Mouse (Mus musculus) B cell, adult 67 days (primary cell): ENCODE data around the gene Mrgprb1. TPM values are rescaled to one million over a fixed set of nuclear protein-coding genes. Genes with fewer than 3 reads are reported as not detected.

Source experiments
- total RNA-seq, 2 experiments: library from RNA; stranded (reverse); gene quantifications; 4 replicates each; pipeline ENCODE4 v1.2.4; 2023

Gene Mrgprb1
- not detected for total RNA-seq

DNA sequence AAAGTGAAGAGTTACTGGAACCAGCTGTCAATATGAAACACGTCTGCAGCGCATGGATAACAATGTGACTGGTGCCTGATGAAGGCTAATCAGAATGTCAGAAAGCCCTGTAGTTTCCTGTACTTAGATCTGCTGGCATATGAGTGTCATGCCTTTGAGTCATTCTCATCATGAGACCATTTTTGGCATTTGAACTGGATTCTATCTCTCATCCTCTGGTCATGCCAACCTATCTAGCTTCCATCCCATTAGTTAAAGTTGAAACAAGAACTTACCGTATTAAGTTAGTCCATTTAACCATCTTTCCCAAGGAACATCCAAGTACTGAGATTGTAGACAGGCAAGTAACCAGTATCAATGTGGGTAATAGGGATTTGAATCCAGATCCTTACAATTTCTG lies at the start of gene Mrgprb1:
Gene Mrgprb1, minus strand, starts transcription at position 101 of the 400 bp plus-strand sequence.

DNA sequence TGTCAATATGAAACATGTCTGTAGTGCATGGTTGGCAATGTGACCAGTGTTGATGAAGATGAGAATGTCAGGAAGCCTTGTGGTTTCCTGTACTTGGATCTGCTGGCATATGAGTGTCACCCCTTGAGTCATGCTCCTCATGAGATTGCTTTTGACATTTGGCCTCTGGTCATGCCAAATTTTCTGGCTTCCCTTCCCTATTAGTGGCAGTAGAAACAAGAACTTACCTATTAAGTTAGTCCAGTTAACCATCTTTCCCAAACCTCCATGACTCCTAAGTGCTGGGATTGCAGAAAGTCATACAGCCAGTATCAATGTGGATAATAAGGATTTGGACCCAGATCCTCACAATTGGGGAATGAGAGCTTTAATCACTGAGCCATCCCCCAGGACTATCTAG lies 43.1 kb upstream of the Mrgprb1 start, which contains the start of gene Mrgprx2:
Gene Mrgprx2, minus strand, starts transcription at position 101 of the 400 bp plus-strand sequence.

Other genes with a start within 250 kb of the Mrgprb1 start
- not detected for gene Mrgprb8, start 67.8 kb downstream of the Mrgprb1 start, total RNA-seq
- gene Mrgprx2, start 43.0 kb upstream of the Mrgprb1 start, total RNA-seq: not detected
- gene Mrgprb2, start 101.7 kb upstream of the Mrgprb1 start, total RNA-seq: not detected
- gene Mrgprb3, start 187.5 kb upstream of the Mrgprb1 start, total RNA-seq: not detected